Mouse (Mus musculus): Measurements from ENCODE around the gene Zfp612.

The Zfp612 gene

DNA sequence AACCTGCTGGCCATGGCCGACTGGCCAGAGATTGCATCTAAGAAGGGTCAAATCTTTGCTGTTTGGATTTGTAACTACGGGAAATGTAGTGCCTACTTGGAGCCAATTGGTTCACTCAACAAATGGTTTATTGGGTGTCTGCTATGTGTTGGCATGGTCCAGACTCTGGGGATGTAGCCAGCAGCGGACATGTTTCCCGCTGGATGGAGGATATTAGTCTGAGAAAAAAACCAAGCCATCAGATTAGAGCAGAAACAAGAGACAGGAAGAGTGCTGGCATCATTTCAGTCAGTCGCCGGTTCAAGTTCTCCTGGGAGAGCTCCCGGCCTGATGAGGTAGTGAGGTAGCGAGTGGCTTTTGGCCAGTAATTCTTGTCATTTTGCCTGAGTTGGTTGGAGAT, 54.7 kb downstream of the Zfp612 start:
- DNase-seq (ENCODE audit: low read depth, low spot score) = no peak

DNA sequence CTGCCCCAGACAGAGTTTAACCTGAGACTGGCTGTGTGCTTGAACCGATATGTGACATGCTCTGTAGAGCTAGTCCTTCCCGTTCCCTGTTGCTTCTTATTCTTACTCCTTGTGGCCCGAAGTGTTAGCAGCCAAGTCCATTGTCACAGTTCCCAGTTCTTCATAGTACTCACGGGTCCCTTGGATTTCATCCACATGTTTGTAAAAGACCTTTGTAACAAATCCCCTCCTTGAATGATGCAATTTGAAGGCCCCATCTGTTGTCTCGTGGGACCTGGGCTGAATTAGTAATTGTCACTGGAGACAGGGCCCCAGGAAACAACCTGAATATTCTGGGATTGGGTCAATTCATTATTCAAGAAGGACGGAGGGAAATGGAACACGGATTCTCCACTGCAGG, 56.0 kb downstream of the Zfp612 start:
- no peak for DNase-seq (ENCODE audit: low read depth, low spot score)

DNA sequence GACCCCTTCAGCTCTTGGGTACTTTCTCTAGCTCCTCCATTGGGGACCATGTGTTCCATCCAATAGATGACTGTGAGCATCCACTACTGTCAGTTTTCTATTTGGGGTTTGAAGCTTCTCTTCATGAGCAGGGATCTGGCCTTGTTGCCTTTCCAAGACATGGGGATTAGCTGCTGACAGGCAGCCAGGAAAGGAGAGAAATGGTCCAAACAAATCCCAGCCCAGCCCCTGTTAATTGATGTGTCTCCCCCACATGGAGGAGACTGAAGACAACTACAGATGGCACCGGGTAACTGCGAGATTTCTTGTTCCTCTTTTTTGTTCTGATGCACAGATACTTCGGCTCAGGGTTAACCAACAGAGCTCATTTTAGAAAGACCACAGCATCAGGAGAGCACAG, 60.6 kb downstream of the Zfp612 start:
- no peak for DNase-seq (ENCODE audit: low read depth, low spot score)

DNA sequence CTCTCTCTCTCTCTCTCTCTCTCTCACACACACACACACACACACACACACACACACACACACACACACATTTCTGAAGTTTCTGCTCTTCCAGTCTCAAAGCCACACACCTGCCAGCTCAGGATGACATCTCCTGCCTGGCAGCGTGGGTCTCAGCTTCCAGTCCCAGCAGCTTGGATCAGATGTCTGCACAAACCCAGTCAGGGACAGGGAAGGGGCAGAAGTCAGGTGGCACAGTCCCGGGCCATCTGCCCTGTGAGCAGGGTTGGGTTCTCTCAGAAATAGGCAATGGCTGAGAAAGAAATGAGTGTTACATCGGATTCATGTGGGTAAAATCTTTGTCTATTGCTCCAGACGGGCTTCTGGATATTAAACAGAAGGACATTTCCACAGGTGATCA, 61.2 kb downstream of the Zfp612 start:
- no peak for DNase-seq (ENCODE audit: low read depth, low spot score)
